10 mouse cellular contexts compared by ENCODE assay signal in genomic region chr11:31694109-31694508, GRCm38 (mm10). TPM values are rescaled to one million over a fixed set of nuclear protein-coding genes. Genes with fewer than 3 reads are reported as not detected.
DNase-seq lines count a peak whose midpoint lies in the region; ATAC-seq and TF ChIP-seq lines count a peak whose summit lies in the region.
"Had no signal": no experiment of that assay in that cellular context is flagged by ENCODE, and none has a peak within 500 bp of the region (broad histone marks: within the 10 kb centered on the region; RNA-seq: fewer than 3 reads in every experiment).

No protein-coding gene starts in this region.

- peak; percentile 30 for TF ChIP-seq RAD21 in MEL (IDR thresholded peaks at IDR 0.05; ENCODE audit: low read depth, low read length)

- 0 out of 2 replicates have a peak, but pooled peaks cover 3% of the 10 kb centered on the region for H3K9me3 ChIP-seq in liver, embryonic 13.5 days (replicated peaks)
- H3K9me3 ChIP-seq in liver, embryonic 11.5 days (ENCODE audit: control insufficient read depth, low read length) = no peaks in the 10 kb centered on the region
- no peaks in the 10 kb centered on the region for H3K9me3 ChIP-seq in MEL (replicated peaks; ENCODE audit: insufficient read depth, low read length)

- TF ChIP-seq EP300 in MEL (IDR thresholded peaks at IDR 0.05; ENCODE audit: low read depth in 1 of 2, low read length in 2 of 2) = no peak

- no peak overlapping the region for H3K9ac ChIP-seq in liver, embryonic 13.5 days
- H3K9ac ChIP-seq in liver, embryonic 11.5 days (ENCODE audit: low read depth, low read length) = no peak overlapping the region
- no peak overlapping the region for H3K9ac ChIP-seq in MEL (ENCODE audit: control insufficient read depth, low read depth, low read length, poor library complexity, severe bottlenecking)

- ATAC-seq in liver, embryonic 13.5 days (ENCODE audit: low read depth) = no peak
- no peak for ATAC-seq in liver, embryonic 11.5 days (replicated peaks; ENCODE audit: low FRiP score)
- 0 out of 2 replicates have a peak, but pooled peaks have one; percentile 21 for ATAC-seq in megakaryocyte, adult 5-6 weeks (ENCODE audit: poor library complexity, severe bottlenecking)

- peak; percentile 64 to 68 for DNase-seq in cerebellum, postnatal 10 days
- no peak for DNase-seq in cerebellum, adult 11 months
- DNase-seq in liver, embryonic 13.5 days = peak; percentile 18
- DNase-seq in liver, embryonic 11.5 days (ENCODE audit: low spot score) = no peak
- DNase-seq in MEL (ENCODE audit: low read depth, low spot score) = peak; percentile 60
- DNase-seq in kidney, postnatal 25 days = no peak
- no peak for DNase-seq in right cerebral cortex, postnatal 4 days
- DNase-seq: adrenal gland, postnatal 14 days; kidney, postnatal 36 days had no signal

- no peak for TF ChIP-seq POLR2A in MEL (IDR thresholded peaks at IDR 0.05; ENCODE audit: control insufficient read depth in 1 of 2, insufficient read depth in 1 of 2, low read depth in 1 of 2, low read length in 2 of 2, poor library complexity in 1 of 2)

- no peaks in the 10 kb centered on the region for H3K36me3 ChIP-seq in liver, embryonic 13.5 days
- H3K36me3 ChIP-seq in liver, embryonic 11.5 days (ENCODE audit: control insufficient read depth, insufficient read depth, low read length) = no peaks in the 10 kb centered on the region
- no peaks in the 10 kb centered on the region for H3K36me3 ChIP-seq in MEL (ENCODE audit: control insufficient read depth in 1 of 2, insufficient read depth in 2 of 2, low read length in 2 of 2)

- no peak overlapping the region for H3K27ac ChIP-seq in liver, embryonic 13.5 days
- no peak overlapping the region for H3K27ac ChIP-seq in liver, embryonic 11.5 days (ENCODE audit: low read depth, low read length)
- no peak overlapping the region for H3K27ac ChIP-seq in MEL (ENCODE audit: control insufficient read depth, low read depth, low read length)

- TF ChIP-seq CTCF in MEL (IDR thresholded peaks at IDR 0.05 in 2 of 3, conservative IDR thresholded peaks at IDR 0.05 in 1 of 3; ENCODE audit: control insufficient read depth in 1 of 3, insufficient read depth in 1 of 3, low read depth in 2 of 3, low read length in 3 of 3, poor library complexity in 1 of 3, severe bottlenecking in 1 of 3) = peak; percentile 30 to 80 (median 53)

- peaks cover 6% of the 10 kb centered on the region; the same call in 1 of the 2 replicates for H3K4me1 ChIP-seq in liver, embryonic 13.5 days (replicated peaks)
- no peaks in the 10 kb centered on the region for H3K4me1 ChIP-seq in liver, embryonic 11.5 days (replicated peaks; ENCODE audit: control insufficient read depth, insufficient read depth, low read length)
- H3K4me1 ChIP-seq in MEL (ENCODE audit: control insufficient read depth in 1 of 2, insufficient read depth in 2 of 2, low read length in 2 of 2) = no peaks in the 10 kb centered on the region

- peaks cover 7% of the 10 kb centered on the region; the same call in 1 of the 2 replicates for H3K27me3 ChIP-seq in liver, embryonic 13.5 days
- no peaks in the 10 kb centered on the region; the same call in 1 of the 2 replicates for H3K27me3 ChIP-seq in liver, embryonic 11.5 days (replicated peaks; ENCODE audit: control insufficient read depth, insufficient read depth, low read length)
- H3K27me3 ChIP-seq in MEL (ENCODE audit: control insufficient read depth in 1 of 2, insufficient read depth in 2 of 2, low read length in 2 of 2) = peaks cover 0 to 2% of the 10 kb centered on the region in 2 experiments; a peak in 1 of 4 replicates

- H3K4me3 ChIP-seq in liver, embryonic 13.5 days (replicated peaks) = no peak overlapping the region
- H3K4me3 ChIP-seq in liver, embryonic 11.5 days (ENCODE audit: low read depth, low read length) = no peak overlapping the region
- no peak overlapping the region for H3K4me3 ChIP-seq in MEL (ENCODE audit: control insufficient read depth in 1 of 2, insufficient read depth in 1 of 2, low read depth in 2 of 2, low read length in 2 of 2)

- 65% methylated on average over 1 of the region's 1 CpGs for whole genome bisulfite sequencing in liver, embryonic 13.5 days (ENCODE audit: insufficient replicate concordance)
- 90% methylated on average over 1 of the region's 1 CpGs for WGBS in liver, embryonic 11.5 days

- no peaks in the 10 kb centered on the region for H3K79me2 ChIP-seq in MEL (ENCODE audit: control insufficient read depth, insufficient read depth, low read length, poor library complexity)

- no peak overlapping the region for H3K4me2 ChIP-seq in liver, embryonic 13.5 days
- H3K4me2 ChIP-seq in liver, embryonic 11.5 days = no peak overlapping the region

TF ChIP-seq in MEL, 35 proteins besides CTCF, POLR2A, EP300 and RAD21:
- TF ChIP-seq CHD1 (IDR thresholded peaks at IDR 0.05; ENCODE audit: low read depth, low read length) (no peak), ETS1 (IDR thresholded peaks at IDR 0.05; ENCODE audit: low read depth, low read length) (no peak), USF1 (IDR thresholded peaks at IDR 0.05; ENCODE audit: low read depth, low read length) (no peak), SMC3 (IDR thresholded peaks at IDR 0.05; ENCODE audit: low read depth, low read length) (peak; percentile 61), MYB (IDR thresholded peaks at IDR 0.05; ENCODE audit: low read depth, low read length) (no peak), KAT2A (conservative IDR thresholded peaks at IDR 0.05; ENCODE audit: low read depth, low read length) (no peak), ZC3H11A (IDR thresholded peaks at IDR 0.05; ENCODE audit: low read depth, low read length) (peak; percentile 24; the same call in 1 of the 2 replicates), UBTF (IDR thresholded peaks at IDR 0.05; ENCODE audit: borderline replicate concordance, insufficient read depth, low read depth, low read length) (no peak), TAL1 (IDR thresholded peaks at IDR 0.05; ENCODE audit: low read length) (no peak), BHLHE40 (IDR thresholded peaks at IDR 0.05; ENCODE audit: borderline replicate concordance, low read depth, low read length) (no peak), NELFE (IDR thresholded peaks at IDR 0.05; ENCODE audit: low read depth, low read length) (no peak), TCF12 (IDR thresholded peaks at IDR 0.05; ENCODE audit: low read depth, low read length) (no peak)

RNA-seq across cellular contexts. Expression of gene Bod1, which starts 22.4 kb away (rescaled TPM):
- polyA plus RNA-seq in liver, embryonic 13.5 days (2015; fragmentation: Nextera tagmentation; extraction: Ambion mirVana) = 14.5 and 15.8 TPM in 2 replicates
- 39.7 and 40.1 TPM in 2 replicates for polyA plus RNA-seq in liver, embryonic 11.5 days (2014; fragmentation: Nextera tagmentation; extraction: Ambion mirVana)
- total RNA-seq in MEL (2012; rRNA removed) = 39.6 and 47.3 TPM in 2 replicates
- polyA plus RNA-seq in MEL (2012; ENCODE audit: insufficient read depth in 1 of 2, insufficient read length in 2 of 2, low read depth in 1 of 2, low replicate concordance in 2 of 2, missing spikeins in 1 of 2) = 10 to 100 TPM in 1 of 2 experiments, not detected in 1; 40.0 TPM
- total RNA-seq in megakaryocyte, adult 5-6 weeks (2015) = 7.1 and 9.7 TPM in 2 replicates
- total RNA-seq in megakaryocyte, adult 5-6 weeks (2017) = 8.3 and 12.7 TPM in 2 replicates

Comparison
In these comparisons a context has a peak if more than half of its experiments do, and no peak if none do; other contexts are left out.
1. DNase-seq: peak in cerebellum, postnatal 10 days (2 of 2), liver, embryonic 13.5 days (single experiment) and MEL (single experiment); none in cerebellum, adult 11 months (single experiment), liver, embryonic 11.5 days (single experiment), kidney, postnatal 25 days (0 of 2) and right cerebral cortex, postnatal 4 days (single experiment).